In genomic region chr13:31171751-31172150, GRCm38 (mm10) we compare ENCODE assay signal across 31 mouse cellular contexts.
DNase-seq lines count a peak whose midpoint lies in the region; ATAC-seq and TF ChIP-seq lines count a peak whose summit lies in the region.
"Had no signal": no experiment of that assay in that cellular context is flagged by ENCODE, and none has a peak within 500 bp of the region (broad histone marks: within the 10 kb centered on the region; RNA-seq: fewer than 3 reads in every experiment).

No protein-coding gene starts in this region.

- no peak overlapping the region for H3K9ac ChIP-seq in kidney, embryonic 16.5 days (replicated peaks; ENCODE audit: low read length)
- no peak overlapping the region for H3K9ac ChIP-seq in lung, embryonic 14.5 days
- H3K9ac ChIP-seq: embryonic facial prominence, embryonic 13.5 days; forebrain, embryonic 12.5 days; forebrain, embryonic 15.5 days; heart, embryonic 12.5 days; heart, embryonic 15.5 days; hindbrain, embryonic 13.5 days had no signal

- no peaks in the 10 kb centered on the region for H3K4me1 ChIP-seq in kidney, embryonic 16.5 days (ENCODE audit: insufficient read depth, low read length)
- H3K4me1 ChIP-seq in lung, embryonic 14.5 days (ENCODE audit: insufficient read depth): no peaks in the 10 kb centered on the region
- H3K4me1 ChIP-seq: embryonic facial prominence, embryonic 10.5 days; embryonic facial prominence, embryonic 13.5 days; forebrain, embryonic 12.5 days; forebrain, embryonic 15.5 days; heart, embryonic 12.5 days; heart, embryonic 15.5 days; hindbrain, embryonic 10.5 days; hindbrain, embryonic 13.5 days had no signal

- H3K4me2 ChIP-seq in kidney, embryonic 16.5 days (replicated peaks; ENCODE audit: low read depth, low read length): no peak overlapping the region
- H3K4me2 ChIP-seq in lung, embryonic 14.5 days: no peak overlapping the region
- H3K4me2 ChIP-seq: embryonic facial prominence, embryonic 13.5 days; forebrain, embryonic 12.5 days; forebrain, embryonic 15.5 days; heart, embryonic 12.5 days; heart, embryonic 15.5 days; hindbrain, embryonic 13.5 days had no signal

- H3K27ac ChIP-seq in kidney, embryonic 16.5 days (ENCODE audit: low read length): no peak overlapping the region
- H3K27ac ChIP-seq in lung, embryonic 14.5 days (ENCODE audit: low read depth): no peak overlapping the region
- H3K27ac ChIP-seq: embryonic facial prominence, embryonic 10.5 days; embryonic facial prominence, embryonic 13.5 days; forebrain, embryonic 12.5 days; forebrain, embryonic 15.5 days; heart, embryonic 15.5 days; hindbrain, embryonic 10.5 days; hindbrain, embryonic 13.5 days had no signal

- peaks cover 4% of the 10 kb centered on the region; the same call in 1 of the 2 replicates for H3K9me3 ChIP-seq in kidney, embryonic 16.5 days (ENCODE audit: low read length)
- no peaks in the 10 kb centered on the region for H3K9me3 ChIP-seq in lung, embryonic 14.5 days (ENCODE audit: low read depth, low read length)
- H3K9me3 ChIP-seq: embryonic facial prominence, embryonic 10.5 days; embryonic facial prominence, embryonic 13.5 days; forebrain, embryonic 12.5 days; forebrain, embryonic 15.5 days; G1E; heart, embryonic 12.5 days; heart, embryonic 15.5 days; hindbrain, embryonic 10.5 days; hindbrain, embryonic 13.5 days had no signal

- H3K27me3 ChIP-seq in kidney, embryonic 16.5 days (ENCODE audit: insufficient read depth, low read length): no peaks in the 10 kb centered on the region
- no peaks in the 10 kb centered on the region for H3K27me3 ChIP-seq in lung, embryonic 14.5 days (ENCODE audit: insufficient read depth, low read length)
- H3K27me3 ChIP-seq: CH12.LX; embryonic facial prominence, embryonic 13.5 days; forebrain, embryonic 12.5 days; forebrain, embryonic 15.5 days; heart, embryonic 12.5 days; heart, embryonic 15.5 days; hindbrain, embryonic 13.5 days had no signal

- H3K36me3 ChIP-seq in kidney, embryonic 16.5 days (ENCODE audit: insufficient read depth, low read length): no peaks in the 10 kb centered on the region
- no peaks in the 10 kb centered on the region for H3K36me3 ChIP-seq in lung, embryonic 14.5 days (ENCODE audit: insufficient read depth)
- H3K36me3 ChIP-seq: embryonic facial prominence, embryonic 10.5 days; embryonic facial prominence, embryonic 13.5 days; forebrain, embryonic 12.5 days; forebrain, embryonic 15.5 days; G1E; heart, embryonic 12.5 days; heart, embryonic 15.5 days; hindbrain, embryonic 10.5 days; hindbrain, embryonic 13.5 days had no signal

- no peak for ATAC-seq in kidney, embryonic 16.5 days (ENCODE audit: low FRiP score, low TSS enrichment)
- no peak for ATAC-seq in lung, embryonic 14.5 days (ENCODE audit: insufficient read depth)
- ATAC-seq: forebrain, embryonic 15.5 days; hindbrain, embryonic 16.5 days; Patski had no signal

- H3K4me3 ChIP-seq in kidney, embryonic 16.5 days (ENCODE audit: low read length): no peak overlapping the region
- H3K4me3 ChIP-seq in lung, embryonic 14.5 days (ENCODE audit: low read depth, low read length): no peak overlapping the region
- H3K4me3 ChIP-seq: embryonic facial prominence, embryonic 10.5 days; embryonic facial prominence, embryonic 13.5 days; erythroblast, embryonic 14.5 days; forebrain, embryonic 12.5 days; forebrain, embryonic 15.5 days; heart, embryonic 12.5 days; heart, embryonic 15.5 days; hindbrain, embryonic 10.5 days; hindbrain, embryonic 13.5 days had no signal

- WGBS in kidney, embryonic 16.5 days: 63% methylated on average over 2 of the region's 2 CpGs
- WGBS in lung, embryonic 14.5 days: 52% methylated on average over 2 of the region's 2 CpGs

- DNase-seq in kidney, adult 9 months: peak; percentile 51
- DNase-seq in lung, embryonic 14.5 days: peak; percentile 61
- no peak for DNase-seq in lung, postnatal 4 days
- peak; percentile 57 for DNase-seq in adipocyte (ENCODE audit: low spot score)
- no peak for DNase-seq in cerebellum, adult 11-12 months
- DNase-seq: adrenal gland, adult 2 months; adrenal gland, postnatal 14 days; B cell, adult 2 months; cerebellum, adult 11 months; cerebellum, adult 8-10 months; cerebellum, postnatal 10 days; cerebellum, postnatal 36 days; embryo, embryonic 11 days; gastrocnemius, postnatal 25 days; heart, adult 18-20 months; heart, postnatal 10 days; heart, postnatal 36 days had no signal

- TF ChIP-seq CTCF in lung, embryonic 14.5 days (IDR thresholded peaks at IDR 0.05; ENCODE audit: low read depth): no peak

Comparison
In these comparisons a context has a peak if more than half of its experiments do, and no peak if none do; other contexts are left out.
1. DNase-seq: peak in kidney, adult 9 months (single experiment), lung, embryonic 14.5 days (single experiment) and adipocyte (single experiment); none in lung, postnatal 4 days (0 of 2) and cerebellum, adult 11-12 months (single experiment).